Mouse (Mus musculus): ENCODE measurements around the gene Uaca.

Uaca gene

GRCm38 (mm10) chr9:60838331-60838872 lies 44.1 kb downstream of the Uaca start:
- no peak for DNase-seq

DNA sequence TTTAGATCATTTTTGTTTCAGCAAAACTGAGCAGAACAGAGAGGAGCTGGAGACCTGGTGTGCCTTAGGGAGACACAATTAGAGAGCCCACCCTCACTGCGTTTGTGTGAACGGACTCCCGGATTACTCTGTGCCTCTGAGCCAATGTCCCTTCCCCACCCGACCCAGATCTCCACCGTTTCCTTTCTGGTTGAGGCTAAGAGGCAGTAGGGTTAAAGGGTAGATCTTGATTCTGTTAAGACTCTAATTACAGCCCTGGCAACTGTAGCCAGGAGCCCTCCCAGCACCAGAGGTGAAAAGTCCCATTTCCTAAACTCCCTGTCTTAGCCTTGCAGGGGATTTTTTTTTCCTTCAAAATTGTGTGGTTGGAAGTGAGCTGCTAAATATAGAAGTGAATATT lies 47.1 kb downstream of the Uaca start:
- no peak for DNase-seq

- DNase-seq: no peak
Observed at GRCm38 (mm10) chr9:60843415-60844076, 49.2 kb downstream of the Uaca start.

- peak; percentile 47 to 56 for DNase-seq
Observed at GRCm38 (mm10) chr9:60848730-60849129, 54.4 kb downstream of the Uaca start.

GRCm38 (mm10) chr9:60849986-60850385 lies 55.6 kb downstream of the Uaca start:
- DNase-seq: no peak

DNA sequence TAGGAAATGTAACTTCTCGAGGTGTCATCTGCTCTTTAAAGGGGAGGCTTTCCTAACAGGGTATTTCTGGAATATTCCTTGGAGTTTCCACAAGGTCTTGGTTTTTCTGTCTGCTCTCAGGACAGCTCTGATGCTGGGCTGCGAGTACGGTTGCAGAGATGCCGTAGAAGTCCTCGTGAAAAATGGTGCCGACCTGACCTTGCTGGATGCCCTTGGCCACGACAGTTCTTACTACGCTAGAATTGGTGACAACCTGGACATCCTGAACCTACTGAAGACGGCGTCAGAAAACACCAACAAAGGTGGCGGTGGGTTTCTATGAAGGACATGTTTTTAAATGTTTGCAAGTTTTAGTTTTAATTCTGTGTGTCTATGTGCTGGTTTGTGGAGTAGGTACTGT lies 59.9 kb downstream of the Uaca start:
- DNase-seq: no peak

- peak; percentile 49 to 54 for DNase-seq
Observed at GRCm38 (mm10) chr9:60857833-60858232, 63.5 kb downstream of the Uaca start.

- DNase-seq: peak in 1 of 2 experiments; percentile 46
Observed at GRCm38 (mm10) chr9:60858306-60858960, 64.1 kb downstream of the Uaca start.

GRCm38 (mm10) chr9:60859031-60859430 lies 64.7 kb downstream of the Uaca start:
- DNase-seq: no peak

DNA sequence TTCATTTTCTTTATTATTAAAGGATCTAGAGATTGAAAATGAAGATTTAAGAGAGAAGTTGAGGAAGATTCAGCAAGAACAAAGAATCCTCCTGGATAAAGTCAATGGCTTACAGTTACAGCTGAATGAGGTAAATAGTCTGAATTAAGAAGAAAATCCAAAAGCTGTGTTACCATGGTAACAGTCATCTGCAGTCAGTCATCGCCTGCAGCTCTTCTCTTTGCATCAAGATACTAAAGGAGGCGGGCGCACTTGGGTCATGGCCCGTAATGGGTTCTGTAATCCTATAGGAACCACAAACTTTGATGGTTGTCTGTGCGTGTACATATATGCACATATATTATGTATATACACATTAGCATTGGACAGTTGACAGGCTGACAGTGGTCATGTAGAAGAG lies 66.7 kb downstream of the Uaca start:
- DNase-seq: no peak

DNA sequence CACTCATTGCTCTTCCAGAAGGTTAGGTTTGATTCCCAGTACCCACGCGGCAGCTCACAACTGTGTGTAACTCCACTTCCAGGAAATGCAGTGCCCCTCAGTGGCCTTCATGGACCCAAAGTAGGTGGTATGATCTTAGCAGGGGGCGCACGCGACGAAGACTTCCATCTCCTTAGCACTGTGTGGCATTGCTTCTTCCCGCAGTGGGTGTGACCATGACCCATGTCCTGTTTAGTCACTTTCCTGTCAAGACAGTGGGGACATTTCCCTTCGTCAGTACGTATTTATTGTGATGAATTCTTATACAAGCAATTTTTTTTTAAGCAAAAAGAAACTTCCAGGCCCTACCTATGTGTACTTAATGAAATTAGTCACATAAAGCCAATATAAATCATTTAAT lies 70.3 kb downstream of the Uaca start:
- DNase-seq: peak; percentile 44 to 68

- DNase-seq: peak; percentile 14 to 44
Observed at GRCm38 (mm10) chr9:60865866-60866265, 71.5 kb downstream of the Uaca start.

DNA sequence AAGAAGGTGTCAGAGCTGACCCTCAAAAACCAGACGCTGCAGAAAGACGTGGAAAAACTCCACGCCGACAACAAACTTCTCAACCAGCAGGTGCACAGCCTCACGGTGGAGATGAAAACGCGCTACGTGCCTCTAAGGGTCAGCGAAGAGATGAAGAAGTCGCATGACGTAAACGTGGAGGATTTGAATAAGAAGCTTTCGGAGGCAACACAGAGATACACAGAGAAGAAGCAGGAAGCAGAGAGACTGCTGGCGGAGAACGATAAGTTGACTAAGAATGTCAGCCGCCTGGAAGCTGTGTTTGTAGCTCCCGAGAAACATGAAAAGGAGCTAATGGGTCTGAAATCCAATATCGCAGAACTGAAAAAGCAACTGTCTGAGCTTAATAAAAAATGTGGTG lies 76.1 kb downstream of the Uaca start:
- DNase-seq: no peak

GRCm38 (mm10) chr9:60870919-60871503 lies 76.7 kb downstream of the Uaca start:
- no peak for DNase-seq

DNA sequence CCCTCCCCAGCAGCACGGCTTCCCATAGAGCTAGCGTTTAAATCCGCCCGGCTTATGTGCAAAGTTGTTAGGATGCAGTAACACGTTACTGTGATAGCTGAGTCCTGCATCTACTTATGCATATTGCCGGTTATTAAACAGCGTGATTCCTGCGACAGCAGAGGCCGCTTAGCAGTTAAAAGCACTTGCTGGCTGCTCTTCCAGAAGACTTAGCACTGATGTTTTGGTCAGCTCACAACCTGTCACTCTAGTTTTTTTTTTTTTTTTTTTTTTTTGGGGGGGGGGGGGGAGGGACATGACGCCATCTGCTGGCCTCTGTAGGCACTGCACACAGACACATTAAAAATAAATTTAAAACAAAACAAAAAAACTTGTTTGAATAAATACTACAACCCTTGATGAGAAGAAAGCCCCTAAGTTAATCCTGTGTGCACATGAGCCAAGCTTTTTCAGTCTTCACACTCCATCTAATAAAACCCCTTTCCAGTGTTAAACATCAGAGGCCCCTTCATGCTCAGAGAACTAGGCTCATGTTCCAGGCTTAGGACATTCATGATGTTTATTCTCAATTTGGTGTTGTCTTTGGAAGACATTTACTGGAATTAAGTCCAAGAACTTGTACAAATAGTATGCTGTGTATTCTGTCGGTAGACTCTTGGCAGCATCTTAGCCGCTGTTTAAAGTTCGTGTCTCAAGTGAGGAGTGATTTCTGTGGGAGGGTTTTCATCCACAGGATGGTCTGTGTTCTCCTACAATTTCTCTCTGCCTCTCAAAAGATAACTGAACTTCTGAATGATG lies 79.1 kb downstream of the Uaca start:
- DNase-seq: no peak

DNA sequence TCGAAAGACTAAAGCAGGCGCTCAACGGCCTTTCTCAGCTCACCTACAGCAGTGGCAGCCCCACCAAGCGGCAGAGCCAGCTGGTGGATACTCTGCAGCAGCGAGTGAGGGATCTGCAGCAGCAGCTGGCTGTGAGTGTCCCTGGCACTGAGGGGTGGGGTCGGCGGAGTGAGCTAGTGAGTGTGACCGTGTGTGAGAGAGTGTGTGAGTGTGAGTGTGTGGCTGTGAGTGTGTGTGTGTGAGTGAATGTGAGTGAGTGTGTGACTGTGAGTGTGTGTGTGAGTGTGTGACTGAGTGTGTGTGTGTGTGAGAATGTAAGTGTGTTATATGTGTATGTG lies 79.7 kb downstream of the Uaca start:
- DNase-seq: no peak

DNA sequence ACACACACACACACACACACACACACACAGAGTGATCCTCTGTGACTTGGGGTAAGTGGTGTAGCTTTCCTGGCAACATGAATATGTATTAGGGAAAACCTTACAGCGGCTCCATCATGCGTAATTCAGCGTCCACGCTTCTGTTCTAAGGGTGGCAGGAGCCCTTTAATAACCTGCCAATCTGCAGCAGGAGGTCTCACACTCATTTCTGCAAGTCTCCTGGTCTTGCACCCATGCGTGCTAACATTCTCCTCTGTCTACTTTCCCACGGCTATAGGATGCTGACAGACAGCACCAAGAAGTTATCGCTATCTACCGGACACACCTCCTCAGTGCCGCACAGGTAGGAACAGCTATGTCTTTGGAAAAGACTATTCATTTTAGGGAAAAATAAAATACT lies 81.7 kb downstream of the Uaca start:
- no peak for DNase-seq

GRCm38 (mm10) chr9:60876531-60876930 lies 82.2 kb downstream of the Uaca start:
- no peak for DNase-seq

GRCm38 (mm10) chr9:60878051-60878557 lies 83.8 kb downstream of the Uaca start:
- DNase-seq: no peak

- no peak for DNase-seq
Observed at GRCm38 (mm10) chr9:60878630-60879029, 84.3 kb downstream of the Uaca start.

DNA sequence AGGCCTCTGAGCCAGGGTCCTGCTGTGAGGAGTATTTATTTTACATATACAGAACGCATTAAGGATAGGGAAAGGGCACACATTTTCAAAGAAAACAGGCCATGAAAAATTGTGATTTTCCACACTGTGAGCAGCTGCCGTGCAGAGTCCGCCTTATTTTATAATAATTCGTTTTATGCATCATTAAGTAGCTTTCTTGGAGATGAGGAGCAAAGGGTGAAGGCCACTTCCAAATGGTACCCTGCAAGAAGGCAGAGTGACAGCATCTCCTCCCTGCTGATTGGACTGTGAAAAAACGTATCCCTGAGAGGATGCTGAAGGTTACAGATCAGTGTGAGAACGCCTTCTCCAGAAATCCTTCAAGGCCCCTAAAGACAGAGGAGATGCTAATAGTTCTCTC lies 90.8 kb downstream of the Uaca start:
- DNase-seq: no peak

DNA sequence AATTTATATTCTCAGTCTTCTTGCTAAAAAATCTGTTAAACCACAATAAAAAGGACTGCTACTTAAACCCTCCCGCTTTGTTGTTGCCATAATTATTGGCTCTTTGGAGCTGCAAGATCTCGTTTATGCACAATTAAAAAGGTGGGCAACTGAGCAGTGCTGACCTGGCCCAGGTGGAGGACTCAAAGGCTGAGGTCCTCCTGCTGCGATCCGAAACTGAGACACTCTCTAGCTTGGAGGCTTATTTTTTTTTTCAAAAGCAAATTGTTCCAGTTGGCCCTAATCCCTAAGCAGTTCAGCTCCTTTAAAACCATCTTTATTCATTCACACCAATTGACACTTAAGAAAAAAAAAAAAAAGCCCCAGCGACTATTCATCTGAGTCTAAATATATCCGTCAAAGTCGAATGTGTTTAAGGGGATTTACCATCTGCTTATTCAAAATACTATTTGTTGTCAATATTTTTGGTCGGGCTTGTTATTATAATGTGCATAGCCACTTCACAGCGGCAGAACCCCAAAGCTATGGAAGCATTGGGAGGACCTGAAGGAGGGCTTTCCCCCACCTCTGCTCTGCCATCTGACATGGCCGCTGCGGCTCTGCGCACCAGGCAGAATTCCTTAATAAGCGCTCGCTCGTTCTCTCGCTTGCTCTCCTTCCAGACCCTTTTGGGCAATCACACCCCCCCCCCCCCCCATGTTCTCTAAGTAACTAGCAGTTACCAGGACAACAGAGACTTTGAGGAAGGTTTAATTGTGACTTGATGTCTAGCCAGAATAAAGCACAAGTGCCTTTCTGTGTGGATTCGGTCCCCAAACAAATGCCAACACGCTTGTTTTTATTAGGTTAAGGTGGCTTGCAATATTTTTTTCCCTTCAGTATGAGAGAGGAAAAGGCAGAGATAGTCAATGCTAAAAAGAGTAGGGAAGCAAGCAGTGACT lies 92.4 kb downstream of the Uaca start:
- no peak for DNase-seq

Measured in lung, adult 18-20 months (tissue).